Mouse (Mus musculus): ENCODE data around the gene Ift80.

DNA sequence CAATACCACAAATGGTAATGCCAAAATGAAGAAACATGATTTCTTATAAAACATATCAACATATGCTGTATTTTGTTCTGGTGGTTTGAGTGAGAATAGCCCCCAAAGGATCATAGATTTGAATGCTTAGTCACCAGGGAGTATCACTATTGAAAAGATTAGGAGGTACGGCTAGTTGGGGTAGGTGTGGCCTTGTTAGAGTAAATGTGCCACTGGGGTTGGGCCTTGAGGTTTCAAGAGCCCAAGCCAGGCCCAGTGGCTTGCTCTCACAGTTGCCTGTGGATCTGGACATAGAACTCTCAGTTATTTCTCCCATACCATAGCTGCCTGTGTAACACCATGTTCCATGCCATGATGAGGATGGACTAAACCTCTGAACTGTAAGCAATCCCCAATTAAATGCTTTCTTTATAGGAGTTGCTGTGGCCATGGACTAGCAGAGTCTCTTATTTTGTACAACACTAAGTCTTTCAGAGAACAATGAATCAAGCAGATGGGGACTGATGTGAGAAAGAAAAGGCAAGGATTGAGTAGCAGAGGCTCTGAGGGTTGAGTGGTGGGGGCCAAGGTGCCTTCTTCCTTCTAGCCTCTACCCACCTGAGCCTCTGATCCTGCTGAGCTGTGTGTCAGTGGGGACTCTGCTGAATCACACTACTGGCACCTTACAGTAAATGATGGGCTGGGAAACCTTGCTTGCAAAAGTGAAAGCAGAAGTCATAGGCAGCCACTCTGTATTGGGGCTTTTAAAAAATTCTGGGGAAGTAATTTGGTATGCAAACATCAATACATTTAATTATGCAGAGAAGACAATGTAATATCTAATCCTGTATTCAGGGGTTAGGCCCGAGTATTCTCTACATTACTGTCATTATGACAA, 99.2 kb downstream of the Ift80 start:
- no peak for TF ChIP-seq E2F4 (IDR thresholded peaks at IDR 0.05; ENCODE audit: borderline replicate concordance, low read depth, low read length)
- TF ChIP-seq ZMIZ1 (IDR thresholded peaks at IDR 0.05; ENCODE audit: low read depth, low read length) = no peak
- no peak for TF ChIP-seq USF1 (IDR thresholded peaks at IDR 0.05; ENCODE audit: low read depth, low read length)
- TF ChIP-seq CTCF (IDR thresholded peaks at IDR 0.05 in 2 of 3, conservative IDR thresholded peaks at IDR 0.05 in 1 of 3; ENCODE audit: control insufficient read depth in 1 of 3, insufficient read depth in 1 of 3, low read depth in 2 of 3, low read length in 3 of 3, poor library complexity in 1 of 3, severe bottlenecking in 1 of 3) = no peak
- TF ChIP-seq POLR2A (IDR thresholded peaks at IDR 0.05; ENCODE audit: control insufficient read depth in 1 of 2, insufficient read depth in 1 of 2, low read depth in 1 of 2, low read length in 2 of 2, poor library complexity in 1 of 2) = no peak
